Mouse (Mus musculus) Patski (cell line): Measurements from ENCODE around the gene Gm11032. TPM values are rescaled to one million over a fixed set of nuclear protein-coding genes. Genes with fewer than 3 reads are reported as not detected.

Source experiments
- ATAC-seq: fragments of 100-300 bp; one replicate; pipeline ENCODE4 v1.8.0; 2021
- CTCF ChIA-PET: fragments of 350-600 bp; sonication (Branson Sonifier 250); formaldehyde crosslinking; loops from one replicate; lab custom pipeline; 2022; ENCODE audit warnings: inconsistent platforms; lab: Charles Lee
- POLR2A ChIA-PET: fragments of 350-600 bp; sonication (Branson Sonifier 250); formaldehyde crosslinking; loops from one replicate; lab custom pipeline; 2022; ENCODE audit warnings: antibody characterized with exemption, inconsistent platforms; lab: Charles Lee
- DNase-seq: peaks from one replicate; pipeline ENCODE4 v3.0.0-alpha.2; 2011; ENCODE audit warnings: low read depth, low spot score
- H3K27me3 ChIP-seq: fragments of 371-371 bp; one replicate; pipeline ENCODE4 v1.5.1; 2021
- CTCF ChIP-seq: fragments of 100-300 bp; IDR thresholded peaks from one replicate; pipeline ENCODE4 v1.5.1; 2021
- in situ Hi-C: fragments of 300-500 bp; cut with MboI; formaldehyde crosslinking; loops from 3 replicates; pipeline ENCODE4 v1.11.1; 2018; ENCODE audit warnings: low pct_unique_long_range_greater_than_20kb, mixed read lengths
- polyA plus RNA-seq: library from polyadenylated mRNA; unstranded; gene quantifications from one replicate; pipeline ENCODE4 v1.2.3, GENCODE M21; 2021

Gm11032 gene
- polyA plus RNA-seq, 1 experiment from 2014 or later = not detected

DNA sequence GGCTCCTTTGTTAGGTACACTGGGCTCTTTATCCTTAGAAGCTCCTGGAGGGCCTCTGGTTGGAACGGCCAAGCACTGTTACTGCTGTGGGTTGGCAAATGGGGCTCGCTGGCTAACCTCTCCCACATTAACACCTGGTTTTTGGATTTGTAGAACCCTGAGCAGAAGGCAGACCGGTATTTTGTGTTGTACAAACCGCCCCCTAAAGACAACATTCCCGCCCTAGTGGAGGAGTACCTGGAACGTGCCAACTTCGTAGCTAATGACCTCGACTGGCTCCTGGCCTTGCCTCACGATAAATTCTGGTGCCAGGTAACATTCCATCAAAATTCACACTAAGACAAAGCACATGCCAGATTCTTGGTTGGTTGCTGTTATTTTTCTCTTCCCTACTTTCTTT lies 26.5 kb downstream of the Gm11032 start:
- CTCF ChIA-PET = no interaction called here

DNA sequence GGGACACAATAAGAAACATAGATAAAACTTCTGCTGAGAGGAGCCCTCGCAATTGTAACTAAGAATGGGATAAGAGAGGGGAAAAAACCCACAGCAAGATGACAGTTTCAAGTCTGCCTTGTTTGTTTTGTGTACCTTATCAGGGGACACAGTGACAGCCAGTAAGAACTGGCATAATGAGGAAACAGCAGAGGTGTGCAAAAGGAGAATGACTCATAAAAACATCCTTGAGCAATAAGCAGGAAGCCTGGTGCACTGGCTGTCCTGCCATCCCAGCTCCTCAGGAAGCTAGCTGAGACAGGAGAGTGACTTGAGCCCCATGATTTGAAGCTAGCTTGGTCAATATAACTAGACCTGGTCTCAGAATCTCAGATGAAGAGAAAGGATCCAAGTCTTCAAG lies 40.0 kb downstream of the Gm11032 start:
- no peak for TF ChIP-seq CTCF
- POLR2A ChIA-PET = interaction anchor here (0.7 kb wide), 1 partner anchor 496 kb away, joined by 3 read pairs; no protein-coding TSS in a partner anchor
- ATAC-seq (no peak), DNase-seq (no peak)
- H3K27me3 ChIP-seq = no peaks in the 10 kb centered on the region
- in situ Hi-C loops = no loop called here
- CTCF ChIA-PET = no interaction called here

More for the DNA sequence above, 26.5 kb downstream of the Gm11032 start:
- POLR2A ChIA-PET = no interaction called here
- no peaks in the 10 kb centered on the region for H3K27me3 ChIP-seq
- no peak for TF ChIP-seq CTCF
- ATAC-seq (no peak), DNase-seq (no peak)
- in situ Hi-C loops = no loop called here

DNA sequence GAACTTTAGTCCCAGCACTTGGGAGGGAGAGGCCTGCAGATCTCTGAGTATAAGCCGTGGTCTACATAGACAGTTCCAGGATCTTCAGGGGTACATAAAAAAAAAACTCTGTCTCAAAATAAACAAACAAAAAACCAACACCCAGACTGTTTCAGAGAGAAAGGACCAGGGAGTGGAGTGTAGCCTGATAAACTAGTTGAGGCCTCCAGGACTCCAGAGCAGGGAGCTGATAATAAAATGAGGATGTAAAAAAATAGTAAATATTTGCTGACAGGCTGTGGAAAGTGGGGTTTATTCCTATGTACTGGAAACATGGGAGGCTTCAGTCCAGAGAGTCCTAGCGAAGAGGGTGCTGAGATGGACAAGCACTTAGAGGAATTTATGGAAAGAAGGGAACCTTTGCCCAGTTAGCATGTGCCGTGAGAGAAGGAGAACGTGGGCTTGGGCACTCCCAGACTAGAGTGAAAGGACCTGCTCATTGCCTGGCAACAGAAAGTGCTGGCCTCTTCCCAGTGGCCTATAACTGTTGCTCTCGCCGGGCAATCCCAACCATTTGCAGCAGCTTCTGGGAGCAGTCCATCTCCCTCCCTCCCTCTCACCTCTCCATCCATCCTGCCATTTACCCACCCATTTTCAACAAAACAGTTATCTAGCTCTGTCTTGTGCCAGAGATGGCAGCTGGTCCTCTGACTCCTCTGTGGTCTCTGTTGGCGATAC lies 40.6 kb downstream of the Gm11032 start:
- ATAC-seq = no peak
- no peaks in the 10 kb centered on the region for H3K27me3 ChIP-seq
- no peak for DNase-seq
- ChIA-PET CTCF (interaction anchor here (1.4 kb wide), 1 partner anchor 10 kb away, joined by 4 read pairs; no protein-coding TSS in a partner anchor), POLR2A (interaction anchor here (0.7 kb wide), 1 partner anchor 497 kb away, joined by 3 read pairs; no protein-coding TSS in a partner anchor)
- in situ Hi-C loops = no loop called here
- no peak for TF ChIP-seq CTCF

DNA sequence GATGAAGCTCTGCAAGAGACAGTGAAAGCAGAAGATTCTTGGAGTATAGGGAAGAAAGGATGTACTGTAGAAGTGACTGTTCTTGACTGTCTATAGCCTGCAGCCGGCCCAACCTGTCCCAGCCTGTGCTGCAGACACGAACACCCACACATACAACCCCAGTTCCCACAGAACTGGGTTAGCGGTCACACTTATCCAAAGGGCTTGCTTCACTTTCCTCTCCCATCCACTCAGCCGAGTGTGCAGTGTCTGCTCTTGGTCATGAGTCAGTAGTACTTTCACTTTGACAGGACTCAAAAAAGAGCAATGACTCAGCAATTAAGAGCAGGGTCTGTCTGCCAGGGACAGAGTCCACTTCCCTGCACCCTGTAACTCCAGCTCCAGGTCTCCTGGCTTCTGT lies 41.5 kb downstream of the Gm11032 start:
- TF ChIP-seq CTCF = no peak
- no peak for DNase-seq
- ChIA-PET CTCF (interaction anchor here (1.0 to 1.4 kb wide), 2 partner anchors 9 to 37 kb away, joined by 3 to 4 read pairs; no protein-coding TSS in a partner anchor), POLR2A (no interaction called here)
- H3K27me3 ChIP-seq = no peaks in the 10 kb centered on the region
- in situ Hi-C loops = no loop called here
- no peak for ATAC-seq

DNA sequence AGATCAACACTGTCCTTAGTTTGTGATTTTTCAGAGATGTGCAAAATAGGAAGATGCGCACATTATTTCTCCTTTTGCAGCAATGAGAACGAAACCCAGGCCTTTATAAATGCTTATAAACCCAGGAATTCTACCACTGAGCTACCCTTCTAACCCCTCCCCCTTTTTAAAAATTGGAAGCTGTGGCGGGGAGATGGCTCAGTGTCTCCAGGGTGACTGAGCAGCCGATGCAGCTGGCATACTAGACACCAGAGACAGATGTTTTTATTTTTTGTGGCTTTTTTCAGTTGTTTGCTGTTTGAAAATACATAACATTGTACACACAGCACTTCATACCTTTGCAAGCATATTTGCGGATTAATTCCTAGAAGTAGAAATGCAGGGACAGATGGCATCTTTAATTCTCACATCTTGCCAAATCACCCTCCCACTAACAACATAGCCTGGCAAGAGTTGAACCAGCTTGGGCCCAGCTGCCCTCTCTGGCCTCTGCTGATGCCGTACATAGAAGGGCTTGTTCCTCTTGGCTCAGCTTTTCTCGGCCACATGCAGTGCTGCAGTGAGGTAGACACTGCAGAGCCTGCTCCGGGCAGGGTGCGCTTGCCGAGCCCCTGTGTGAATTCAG lies 42.1 kb downstream of the Gm11032 start:
- no peak for ATAC-seq
- ChIA-PET CTCF (interaction anchor here (1.0 kb wide), 1 partner anchor 36 kb away, joined by 3 read pairs; no protein-coding TSS in a partner anchor), POLR2A (no interaction called here)

DNA sequence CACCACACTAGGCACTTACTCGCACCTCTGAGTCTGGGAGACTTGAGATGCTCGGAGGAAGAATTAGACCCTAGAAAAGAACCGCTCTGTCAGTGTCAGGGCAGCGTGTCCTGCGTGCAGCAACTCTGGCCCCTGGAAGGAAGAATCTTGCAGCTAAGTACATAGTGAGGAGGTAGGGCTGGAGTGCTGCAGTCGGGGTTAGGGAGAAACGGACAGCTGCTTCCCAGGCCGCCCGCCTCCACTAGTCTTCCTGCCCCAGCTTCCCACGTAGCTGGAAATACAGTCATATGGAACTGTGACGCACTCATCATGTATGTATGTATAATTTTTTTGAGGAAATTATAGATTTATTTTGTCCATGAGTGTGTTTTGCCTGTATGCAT lies 42.6 kb downstream of the Gm11032 start:
- CTCF ChIA-PET = no interaction called here
- TF ChIP-seq CTCF = no peak
- DNase-seq = no peak
- in situ Hi-C loops = no loop called here
- POLR2A ChIA-PET = no interaction called here
- H3K27me3 ChIP-seq = no peaks in the 10 kb centered on the region
- ATAC-seq = no peak

More for the DNA sequence above, 42.1 kb downstream of the Gm11032 start:
- TF ChIP-seq CTCF = no peak
- DNase-seq = no peak
- in situ Hi-C loops = no loop called here
- no peaks in the 10 kb centered on the region for H3K27me3 ChIP-seq

Other genes starting within 250 kb of the Gm11032 start
- not detected for gene Hormad2, start 179.0 kb upstream of the Gm11032 start, polyA plus RNA-seq
- 49.1 TPM for gene Mtmr3, start 25.2 kb upstream of the Gm11032 start, polyA plus RNA-seq
- gene Ascc2, start 17.7 kb downstream of the Gm11032 start, polyA plus RNA-seq = 32.6 TPM
- gene Uqcr10, start 84.3 kb downstream of the Gm11032 start, polyA plus RNA-seq = 842 TPM
- 38.7 TPM for gene Zmat5, start 84.6 kb downstream of the Gm11032 start, polyA plus RNA-seq
- 0.03 TPM for gene Cabp7, start 126.7 kb downstream of the Gm11032 start, polyA plus RNA-seq
- 93.1 TPM for gene Nf2, start 229.5 kb downstream of the Gm11032 start, polyA plus RNA-seq